Mouse (Mus musculus): Measurements from ENCODE around the gene Cplx3. TPM values are rescaled to one million over a fixed set of nuclear protein-coding genes. Genes with fewer than 3 reads are reported as not detected.

The Cplx3 gene
- polyA plus RNA-seq, 1 experiment from 2014 or later = not detected

DNA sequence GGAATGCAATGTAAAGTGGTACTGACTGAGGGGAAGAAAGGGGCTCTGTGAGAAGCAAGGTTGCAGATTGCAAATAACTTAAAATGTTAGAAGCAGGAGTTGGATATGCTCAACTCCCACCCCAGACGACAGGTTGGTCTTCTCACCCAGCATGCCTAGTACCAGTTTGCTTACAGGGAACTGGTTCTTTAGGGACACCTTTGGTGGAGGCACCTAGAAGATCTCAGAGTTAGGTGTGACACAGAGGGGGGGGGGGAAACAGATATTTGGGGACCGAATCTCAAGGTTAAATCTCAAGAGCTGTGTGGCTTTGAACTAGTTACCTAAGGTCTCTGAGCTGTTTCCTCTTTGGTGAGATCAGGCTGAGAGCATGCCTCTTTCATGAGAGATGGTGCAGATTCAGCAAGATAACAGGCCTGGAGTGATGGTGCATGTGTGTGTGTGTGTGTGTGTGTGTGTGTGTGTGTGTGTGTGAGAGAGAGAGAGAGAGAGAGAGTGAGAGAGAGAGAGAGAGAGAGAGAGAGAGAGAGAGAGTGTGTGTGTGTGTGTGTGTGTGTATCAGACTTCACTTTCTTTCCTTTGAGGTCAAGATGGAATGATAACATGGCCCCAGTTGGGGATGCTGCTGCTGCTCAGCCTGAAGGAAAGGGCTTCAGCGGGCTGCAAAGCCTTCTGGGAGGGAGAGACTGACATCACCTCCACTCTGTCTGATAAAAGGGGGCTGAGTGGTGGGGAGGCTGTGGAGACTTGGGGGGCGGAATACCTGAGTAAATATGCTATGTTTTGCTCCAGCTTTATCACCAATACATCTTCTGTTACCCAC lies 41.4 kb upstream of the Cplx3 start:
- H3K9ac ChIP-seq (ENCODE audit: low read depth, low read length) = 0 out of 2 replicates have a peak overlapping the region, but pooled peaks have one; percentile 25
- 38% methylated on average over 4 of the region's 4 CpGs for WGBS
- no peak overlapping the region; the same call in 1 of the 2 replicates for H3K4me2 ChIP-seq
- no peak overlapping the region for H3K4me3 ChIP-seq (ENCODE audit: low read depth, low read length)
- H3K4me1 ChIP-seq (replicated peaks; ENCODE audit: control insufficient read depth, insufficient read depth, low read length) = peaks cover 45% of the 10 kb centered on the region
- DNase-seq (ENCODE audit: low spot score) (no peak), ATAC-seq (replicated peaks; ENCODE audit: low FRiP score) (no peak)
- H3K27ac ChIP-seq (ENCODE audit: low read depth, low read length) = peak overlapping the region; percentile 55
- no peaks in the 10 kb centered on the region for H3K9me3 ChIP-seq (ENCODE audit: control insufficient read depth, low read length)
- no peaks in the 10 kb centered on the region for H3K27me3 ChIP-seq (replicated peaks; ENCODE audit: control insufficient read depth, insufficient read depth, low read length)
- H3K36me3 ChIP-seq (ENCODE audit: control insufficient read depth, insufficient read depth, low read length) = no peaks in the 10 kb centered on the region

DNA sequence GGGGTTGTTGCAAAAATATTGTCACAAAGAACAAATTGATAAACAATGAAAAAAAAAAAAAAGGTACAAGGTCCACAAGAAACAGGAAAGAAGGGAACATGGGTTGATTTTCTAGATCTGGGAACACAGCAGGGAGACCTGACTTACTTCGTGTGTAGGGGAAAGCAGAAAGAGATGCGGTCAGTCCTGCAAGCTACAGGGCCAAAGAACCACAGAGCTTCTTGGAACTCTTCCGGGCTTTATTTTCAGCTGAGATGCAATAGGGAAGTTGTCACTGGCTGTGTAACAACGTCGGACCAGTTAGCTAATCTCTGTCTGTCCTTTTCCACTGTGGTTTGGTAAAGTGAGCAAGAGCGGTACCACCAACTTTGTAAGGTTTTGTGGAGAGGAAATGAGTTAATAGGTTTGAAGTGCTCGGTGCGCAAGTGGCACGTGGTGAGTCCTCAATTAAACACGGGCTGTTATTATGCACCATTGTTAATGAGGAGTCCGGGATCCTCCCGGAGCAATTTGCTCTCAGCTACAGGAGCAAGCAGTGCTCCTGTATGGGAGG lies 40.5 kb upstream of the Cplx3 start:
- no peaks in the 10 kb centered on the region for H3K9me3 ChIP-seq (ENCODE audit: control insufficient read depth, low read length)
- H3K9ac ChIP-seq (ENCODE audit: low read depth, low read length) = 0 out of 2 replicates have a peak overlapping the region, but pooled peaks have one; percentile 25
- no peak for ATAC-seq (replicated peaks; ENCODE audit: low FRiP score)
- H3K4me1 ChIP-seq (replicated peaks; ENCODE audit: control insufficient read depth, insufficient read depth, low read length) = peaks cover 53% of the 10 kb centered on the region
- no peak for DNase-seq (ENCODE audit: low spot score)
- peak overlapping the region; percentile 55 for H3K27ac ChIP-seq (ENCODE audit: low read depth, low read length)
- H3K4me2 ChIP-seq = peak overlapping the region; percentile 25; the same call in 1 of the 2 replicates
- H3K4me3 ChIP-seq (ENCODE audit: low read depth, low read length) = no peak overlapping the region
- H3K27me3 ChIP-seq (replicated peaks; ENCODE audit: control insufficient read depth, insufficient read depth, low read length) = no peaks in the 10 kb centered on the region
- 46% methylated on average over 12 of the region's 12 CpGs for WGBS
- H3K36me3 ChIP-seq (ENCODE audit: control insufficient read depth, insufficient read depth, low read length) = peaks cover 4% of the 10 kb centered on the region; the same call in 1 of the 2 replicates

DNA sequence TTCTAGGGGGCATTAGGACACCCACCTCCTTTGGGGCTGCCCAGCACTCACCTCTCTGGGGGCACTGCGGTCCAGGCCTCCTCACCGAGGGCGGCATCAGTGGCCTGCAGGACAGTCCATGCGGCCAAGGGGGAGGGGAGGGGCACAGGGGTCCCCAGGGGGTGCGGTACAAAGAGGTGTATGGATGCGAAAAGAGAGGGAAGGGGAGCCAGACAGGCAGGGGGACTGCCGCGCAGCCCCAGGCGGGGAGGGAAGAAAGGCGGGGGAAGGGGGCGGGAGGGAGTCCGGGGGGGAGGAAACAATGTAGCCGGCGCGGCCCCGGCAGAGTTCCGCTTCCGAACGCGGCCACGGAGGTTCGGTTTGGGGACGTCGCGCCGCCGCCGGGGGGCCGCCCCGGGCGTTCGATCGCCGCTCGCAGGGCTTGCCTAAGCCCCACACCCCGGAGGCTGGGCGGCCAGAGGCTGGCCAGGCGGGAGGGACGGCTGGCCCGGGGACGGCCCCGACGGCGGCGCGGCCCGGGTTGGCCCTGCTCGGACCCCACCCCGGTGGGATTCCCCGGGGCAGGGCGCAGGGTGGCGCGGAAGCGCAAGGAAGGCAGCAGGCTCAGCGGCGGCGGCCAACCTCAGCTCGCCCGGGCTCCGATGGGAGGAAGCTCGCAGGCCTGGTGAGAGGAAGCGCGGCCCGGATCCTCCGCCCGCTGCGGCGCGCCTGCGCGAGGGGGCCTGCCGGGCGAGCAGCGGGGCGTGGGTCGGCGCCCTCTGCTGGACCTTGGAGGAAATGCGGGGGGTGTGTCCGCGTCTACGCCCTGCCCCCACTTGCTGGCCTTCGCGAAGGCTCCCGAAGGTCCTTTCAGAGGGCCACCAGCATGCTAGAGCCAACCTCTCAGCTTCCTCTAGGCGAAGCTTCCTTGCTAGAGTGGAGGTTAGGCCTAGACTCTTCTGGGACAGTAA lies 39.1 kb upstream of the Cplx3 start:
- WGBS = under 1% methylated on average over 78 of the region's 85 CpGs
- H3K27ac ChIP-seq (ENCODE audit: low read depth, low read length) = peak overlapping the region; percentile 97
- peak overlapping the region; percentile 97 for H3K9ac ChIP-seq (ENCODE audit: low read depth, low read length)
- DNase-seq (ENCODE audit: low spot score) (peak; percentile 93), ATAC-seq (replicated peaks; ENCODE audit: low FRiP score) (peak; percentile 76)
- H3K9me3 ChIP-seq (ENCODE audit: control insufficient read depth, low read length) = no peaks in the 10 kb centered on the region
- no peaks in the 10 kb centered on the region for H3K27me3 ChIP-seq (replicated peaks; ENCODE audit: control insufficient read depth, insufficient read depth, low read length)
- peaks cover 4% of the 10 kb centered on the region; the same call in 1 of the 2 replicates for H3K36me3 ChIP-seq (ENCODE audit: control insufficient read depth, insufficient read depth, low read length)
- H3K4me2 ChIP-seq = peak overlapping the region; percentile 94
- H3K4me3 ChIP-seq (ENCODE audit: low read depth, low read length) = peak overlapping the region; percentile 98
- peaks cover 59% of the 10 kb centered on the region for H3K4me1 ChIP-seq (replicated peaks; ENCODE audit: control insufficient read depth, insufficient read depth, low read length)

DNA sequence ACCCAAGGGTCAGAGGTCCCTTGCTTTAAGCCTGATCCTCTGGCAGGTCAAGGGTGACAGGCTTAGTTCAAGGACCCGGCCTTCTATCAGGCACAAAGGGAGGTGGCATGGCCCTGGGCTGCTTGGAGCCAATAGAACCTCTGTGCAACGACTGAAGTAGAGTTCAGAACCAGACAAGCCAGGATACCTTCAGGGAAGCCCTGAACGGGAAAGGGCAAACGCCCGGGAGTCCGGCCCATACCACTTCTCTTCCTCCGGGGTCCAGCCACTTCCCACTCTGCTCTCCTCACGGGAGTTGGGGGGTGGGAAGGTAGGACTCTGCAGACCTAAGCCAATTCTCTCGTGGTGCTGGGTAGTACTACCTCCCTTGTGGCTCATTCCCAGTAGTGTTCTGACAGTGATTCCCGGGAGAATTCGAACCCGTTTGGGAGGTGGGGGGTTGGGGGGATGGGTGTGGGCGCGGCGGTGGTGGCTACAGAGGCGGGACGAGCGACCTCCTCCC lies 38.4 kb upstream of the Cplx3 start:
- Histone ChIP-seq H3K36me3 (ENCODE audit: control insufficient read depth, insufficient read depth, low read length) (peaks cover 4% of the 10 kb centered on the region; the same call in 1 of the 2 replicates), H3K27ac (ENCODE audit: low read depth, low read length) (peak overlapping the region; percentile 97), H3K27me3 (replicated peaks; ENCODE audit: control insufficient read depth, insufficient read depth, low read length) (no peaks in the 10 kb centered on the region), H3K9ac (ENCODE audit: low read depth, low read length) (peak overlapping the region; percentile 97), H3K4me2 (peak overlapping the region; percentile 94), H3K9me3 (ENCODE audit: control insufficient read depth, low read length) (no peaks in the 10 kb centered on the region), H3K4me1 (replicated peaks; ENCODE audit: control insufficient read depth, insufficient read depth, low read length) (peaks cover 66% of the 10 kb centered on the region), H3K4me3 (ENCODE audit: low read depth, low read length) (peak overlapping the region; percentile 98)
- no peak for DNase-seq (ENCODE audit: low spot score)
- ATAC-seq (replicated peaks; ENCODE audit: low FRiP score) = no peak; the same call in 1 of the 2 replicates
- WGBS = under 1% methylated on average over 18 of the region's 18 CpGs

DNA sequence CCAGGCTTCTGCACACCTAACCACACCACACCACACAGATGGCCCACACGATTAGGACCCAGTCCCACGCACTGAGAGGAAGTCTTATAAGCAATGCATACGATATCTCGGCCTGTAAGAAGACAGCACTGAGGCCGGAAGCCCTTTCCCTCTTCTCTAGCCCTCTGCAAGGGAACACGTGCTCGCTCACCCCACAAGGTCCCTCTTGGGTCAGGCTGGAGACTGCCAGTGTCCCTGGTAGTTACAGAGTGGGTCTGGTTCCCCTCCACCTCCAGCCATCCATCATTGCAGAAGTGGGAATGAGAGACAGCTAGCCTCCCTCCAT lies 37.7 kb upstream of the Cplx3 start:
- no peak for DNase-seq (ENCODE audit: low spot score)
- H3K36me3 ChIP-seq (ENCODE audit: control insufficient read depth, insufficient read depth, low read length) = peaks cover 4% of the 10 kb centered on the region; the same call in 1 of the 2 replicates
- H3K4me3 ChIP-seq (ENCODE audit: low read depth, low read length) = peak overlapping the region; percentile 98
- peaks cover 73% of the 10 kb centered on the region for H3K4me1 ChIP-seq (replicated peaks; ENCODE audit: control insufficient read depth, insufficient read depth, low read length)
- H3K27ac ChIP-seq (ENCODE audit: low read depth, low read length) = peak overlapping the region; percentile 97
- 23% methylated on average over 7 of the region's 7 CpGs for WGBS
- H3K9me3 ChIP-seq (ENCODE audit: control insufficient read depth, low read length) = no peaks in the 10 kb centered on the region
- H3K27me3 ChIP-seq (replicated peaks; ENCODE audit: control insufficient read depth, insufficient read depth, low read length) = no peaks in the 10 kb centered on the region
- peak overlapping the region; percentile 97 for H3K9ac ChIP-seq (ENCODE audit: low read depth, low read length)
- peak; percentile 44 for ATAC-seq (replicated peaks; ENCODE audit: low FRiP score)
- peak overlapping the region; percentile 94 for H3K4me2 ChIP-seq

DNA sequence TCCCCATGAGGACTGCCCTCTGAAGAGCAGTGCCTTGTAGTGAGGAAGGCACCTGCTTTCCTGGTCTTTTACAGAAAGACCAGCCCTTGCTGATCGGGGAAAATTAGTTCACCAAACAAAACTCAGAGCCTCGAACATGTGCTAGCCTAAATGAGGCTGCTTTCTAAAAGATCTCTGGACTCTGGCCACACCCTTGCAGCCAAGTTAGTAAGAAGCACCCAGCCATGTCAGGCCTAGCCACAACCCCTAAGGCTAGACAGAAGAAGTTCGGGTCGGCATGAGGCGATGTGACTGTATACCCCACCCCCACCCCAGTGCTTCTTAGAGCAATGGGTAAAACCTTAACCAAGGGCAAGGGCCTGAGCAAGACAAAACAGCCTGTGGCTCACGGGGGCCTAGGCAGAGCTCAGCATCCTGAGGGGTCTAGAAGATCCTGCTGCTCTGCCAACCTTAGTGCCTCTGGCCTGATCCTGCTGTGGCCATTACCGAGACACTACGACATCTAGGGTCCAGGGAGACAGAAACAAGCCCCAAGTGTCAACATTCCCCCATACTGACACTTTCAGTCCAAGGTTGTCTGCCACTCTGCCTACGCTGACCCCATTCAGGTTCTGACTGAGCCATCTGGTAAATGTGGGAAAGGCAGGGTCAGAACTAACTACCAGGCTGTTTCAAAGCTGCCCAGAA lies 37.2 kb upstream of the Cplx3 start:
- H3K4me3 ChIP-seq (ENCODE audit: low read depth, low read length) = peak overlapping the region; percentile 98
- peak overlapping the region; percentile 97 for H3K9ac ChIP-seq (ENCODE audit: low read depth, low read length)
- no peaks in the 10 kb centered on the region for H3K9me3 ChIP-seq (ENCODE audit: control insufficient read depth, low read length)
- no peaks in the 10 kb centered on the region for H3K27me3 ChIP-seq (replicated peaks; ENCODE audit: control insufficient read depth, insufficient read depth, low read length)
- peaks cover 78% of the 10 kb centered on the region for H3K4me1 ChIP-seq (replicated peaks; ENCODE audit: control insufficient read depth, insufficient read depth, low read length)
- DNase-seq (ENCODE audit: low spot score) = no peak
- no peak for ATAC-seq (replicated peaks; ENCODE audit: low FRiP score)
- WGBS = 31% methylated on average over 9 of the region's 9 CpGs
- H3K27ac ChIP-seq (ENCODE audit: low read depth, low read length) = peak overlapping the region; percentile 97
- peaks cover 4% of the 10 kb centered on the region; the same call in 1 of the 2 replicates for H3K36me3 ChIP-seq (ENCODE audit: control insufficient read depth, insufficient read depth, low read length)
- H3K4me2 ChIP-seq = peak overlapping the region; percentile 94

DNA sequence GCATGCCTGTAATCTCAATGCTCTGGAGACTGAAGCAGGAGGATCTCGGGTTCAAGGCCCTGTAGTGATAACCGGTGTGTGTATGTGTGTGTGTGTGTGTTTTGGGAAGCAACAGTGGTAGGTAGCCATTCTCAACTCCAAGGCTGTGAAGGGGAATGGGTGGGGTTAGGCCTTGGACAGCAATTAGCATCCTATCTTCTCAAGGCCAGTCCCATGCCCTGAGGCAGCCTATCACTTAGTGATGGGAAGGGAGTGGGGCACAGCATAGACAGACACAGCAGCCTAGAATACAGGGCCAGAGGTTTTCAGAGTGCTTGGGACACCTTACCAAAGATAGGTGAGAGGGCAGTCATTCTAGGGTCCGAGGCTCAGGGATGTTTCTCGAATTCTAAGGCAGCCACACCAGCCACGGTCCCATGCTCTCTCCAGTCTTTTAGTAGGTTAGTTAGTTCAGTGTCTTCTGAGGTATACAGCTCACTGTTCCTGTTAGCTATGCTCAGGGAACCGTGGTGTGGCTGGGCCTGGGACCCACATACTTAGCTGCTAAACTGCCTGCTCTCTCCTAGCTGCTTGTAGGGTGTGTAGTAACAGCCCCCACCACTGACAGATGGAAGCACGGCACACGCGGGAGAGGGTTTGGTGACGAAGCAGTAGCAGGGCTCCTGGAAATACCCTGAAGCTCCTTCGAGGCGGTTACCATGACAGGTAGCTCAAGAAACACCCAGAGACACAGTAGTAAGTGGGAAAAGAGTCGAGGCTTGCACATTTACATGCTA lies 35.9 kb upstream of the Cplx3 start:
- 81% methylated on average over 13 of the region's 13 CpGs for WGBS
- no peaks in the 10 kb centered on the region for H3K9me3 ChIP-seq (ENCODE audit: control insufficient read depth, low read length)
- peak overlapping the region; percentile 87 for H3K27ac ChIP-seq (ENCODE audit: low read depth, low read length)
- H3K27me3 ChIP-seq (replicated peaks; ENCODE audit: control insufficient read depth, insufficient read depth, low read length) = no peaks in the 10 kb centered on the region
- 0 out of 2 replicates have a peak overlapping the region, but pooled peaks have one; percentile 98 for H3K4me3 ChIP-seq (ENCODE audit: low read depth, low read length)
- H3K9ac ChIP-seq (ENCODE audit: low read depth, low read length) = 0 out of 2 replicates have a peak overlapping the region, but pooled peaks have one; percentile 7
- H3K36me3 ChIP-seq (ENCODE audit: control insufficient read depth, insufficient read depth, low read length) = peaks cover 4% of the 10 kb centered on the region; the same call in 1 of the 2 replicates
- DNase-seq (ENCODE audit: low spot score) = no peak
- H3K4me1 ChIP-seq (replicated peaks; ENCODE audit: control insufficient read depth, insufficient read depth, low read length) = peaks cover 82% of the 10 kb centered on the region
- no peak for ATAC-seq (replicated peaks; ENCODE audit: low FRiP score)
- peak overlapping the region; percentile 94 for H3K4me2 ChIP-seq

Measured in liver, embryonic 11.5 days (tissue).